Mouse (Mus musculus): ENCODE results near the gene Mettl11b. TPM values are rescaled to one million over a fixed set of nuclear protein-coding genes. Genes with fewer than 3 reads are reported as not detected.

The Mettl11b gene
- total RNA-seq, 2 experiments from 2014 or later, result 17.5 to 23.0 TPM

- no peak for DNase-seq
Observed at GRCm38 (mm10) chr1:163656432-163656831, 68.6 kb downstream of the Mettl11b start.

Other genes starting within 250 kb of the Mettl11b start
- gene Kifap3, start 54.4 kb upstream of the Mettl11b start, total RNA-seq (2021), result 10 to 100 TPM; 15.3 to 20.1 TPM
- 1 to 10 TPM; 5.7 to 7.9 TPM for gene Scyl3, start 203.9 kb upstream of the Mettl11b start, total RNA-seq (2021)

Measured in gastrocnemius, postnatal 10 days (tissue).